Mouse (Mus musculus): ENCODE results near the gene Coil.
"Not testable (repeated sequence)": the region's sequence is repeated elsewhere in the genome, so short reads cannot be mapped to it uniquely, and the experiment has no call there.

The Coil gene

GRCm38 (mm10) chr11:88973776-88974701, 4.0 kb downstream of the Coil start:
- DNase-seq (ENCODE audit: low read depth, low spot score): peak; percentile 87

GRCm38 (mm10) chr11:88976320-88976719, 6.3 kb downstream of the Coil start:
- DNase-seq (ENCODE audit: low read depth, low spot score): no peak

GRCm38 (mm10) chr11:88977188-88977587, 7.1 kb downstream of the Coil start:
- DNase-seq (ENCODE audit: low read depth, low spot score): no peak

- no peak for DNase-seq (ENCODE audit: low read depth, low spot score)
Measured at GRCm38 (mm10) chr11:88981337-88981736, 11.3 kb downstream of the Coil start.

GRCm38 (mm10) chr11:88986616-88987015, 16.6 kb downstream of the Coil start:
- DNase-seq (ENCODE audit: low read depth, low spot score): no peak

- DNase-seq (ENCODE audit: low read depth, low spot score): no peak
Measured at GRCm38 (mm10) chr11:88988956-88989355, 18.9 kb downstream of the Coil start.

- peak; percentile 46 for DNase-seq (ENCODE audit: low read depth, low spot score)
Measured at GRCm38 (mm10) chr11:88989530-88989929, 19.5 kb downstream of the Coil start.

- no peak for DNase-seq (ENCODE audit: low read depth, low spot score)
Measured at GRCm38 (mm10) chr11:88993186-88993585, 23.1 kb downstream of the Coil start.

- DNase-seq (ENCODE audit: low read depth, low spot score): peak; percentile 37
Measured at GRCm38 (mm10) chr11:88993625-88994024, 23.6 kb downstream of the Coil start.

GRCm38 (mm10) chr11:88994492-88994891, 24.4 kb downstream of the Coil start:
- no peak for DNase-seq (ENCODE audit: low read depth, low spot score)

GRCm38 (mm10) chr11:88995616-88996015, 25.6 kb downstream of the Coil start:
- DNase-seq (ENCODE audit: low read depth, low spot score): no peak

- DNase-seq (ENCODE audit: low read depth, low spot score): no peak
Measured at GRCm38 (mm10) chr11:88996427-88996826, 26.4 kb downstream of the Coil start.

GRCm38 (mm10) chr11:88997343-88997742, 27.3 kb downstream of the Coil start:
- not testable (repeated sequence) for DNase-seq (ENCODE audit: low read depth, low spot score)

- DNase-seq (ENCODE audit: low read depth, low spot score): no peak
Measured at GRCm38 (mm10) chr11:88998406-88998805, 28.4 kb downstream of the Coil start.

GRCm38 (mm10) chr11:88998974-88999722, 29.1 kb downstream of the Coil start, which contains the start of gene Trim25:
Trim25 (plus strand) TSS chr11:88999376.
- peak; percentile 82 for DNase-seq (ENCODE audit: low read depth, low spot score)

- DNase-seq (ENCODE audit: low read depth, low spot score): no peak
Measured at GRCm38 (mm10) chr11:88999723-89000526, 29.9 kb downstream of the Coil start.

- DNase-seq (ENCODE audit: low read depth, low spot score): no peak
Measured at GRCm38 (mm10) chr11:89000527-89000819, 30.4 kb downstream of the Coil start.

- DNase-seq (ENCODE audit: low read depth, low spot score): no peak
Measured at GRCm38 (mm10) chr11:89001569-89001968, 31.5 kb downstream of the Coil start.

- DNase-seq (ENCODE audit: low read depth, low spot score): no peak
Measured at GRCm38 (mm10) chr11:89002068-89002467, 32.0 kb downstream of the Coil start.

GRCm38 (mm10) chr11:89002621-89003020, 32.6 kb downstream of the Coil start:
- no peak for DNase-seq (ENCODE audit: low read depth, low spot score)

- DNase-seq (ENCODE audit: low read depth, low spot score): no peak
Measured at GRCm38 (mm10) chr11:89003078-89003477, 33.0 kb downstream of the Coil start.

- DNase-seq (ENCODE audit: low read depth, low spot score): no peak
Measured at GRCm38 (mm10) chr11:89003726-89004125, 33.7 kb downstream of the Coil start.

Measured in retina, postnatal 7 days (tissue).